Mouse (Mus musculus) forebrain, postnatal 0 days (tissue): ENCODE data around the gene Sphk2. TPM values are rescaled to one million over a fixed set of nuclear protein-coding genes. Genes with fewer than 3 reads are reported as not detected.

Experiments used
- ATAC-seq: fragments of 200-750 bp; cut with Nextera tagmentation; 2 replicates; pipeline ENCODE4 v1.8.0; 2017; ENCODE audit warnings: mild to moderate bottlenecking, moderate library complexity
- DNase-seq: peaks from one replicate; pipeline ENCODE4 v3.0.0-alpha.2; 2015
- H3K27ac ChIP-seq: fragments of 300-500 bp; sonication (generic); 2 replicates; pipeline ENCODE4 v1.5.1; 2014; ENCODE audit warnings: low read depth, mild to moderate bottlenecking, antibody characterized with exemption, low read length, moderate library complexity, mixed read lengths
- H3K27me3 ChIP-seq: fragments of 300-500 bp; sonication (generic); 2 replicates; pipeline ENCODE4 v1.6.1; 2014; ENCODE audit warnings: mild to moderate bottlenecking, low read length, mixed read lengths; ENCODE audit not compliant: insufficient read depth
- H3K36me3 ChIP-seq: fragments of 300-500 bp; sonication (generic); 2 replicates; pipeline ENCODE4 v1.6.1; 2014; ENCODE audit warnings: mild to moderate bottlenecking, moderate library complexity; ENCODE audit not compliant: insufficient read depth
- H3K4me1 ChIP-seq: fragments of 300-500 bp; sonication (generic); 2 replicates; pipeline ENCODE4 v1.6.1; 2014; ENCODE audit warnings: antibody characterized with exemption; ENCODE audit not compliant: insufficient read depth
- H3K4me2 ChIP-seq: fragments of 300-500 bp; sonication (generic); 2 replicates; pipeline ENCODE4 v1.6.1; 2014; ENCODE audit warnings: low read depth, mild to moderate bottlenecking, moderate library complexity
- H3K4me3 ChIP-seq: fragments of 300-500 bp; sonication (generic); 2 replicates; pipeline ENCODE4 v1.5.1; 2014; ENCODE audit warnings: low read depth, low read length, mixed read lengths
- H3K9ac ChIP-seq: fragments of 300-500 bp; sonication (generic); 2 replicates; pipeline ENCODE4 v1.6.1; 2014; ENCODE audit warnings: mild to moderate bottlenecking
- H3K9me3 ChIP-seq: fragments of 300-500 bp; sonication (generic); 2 replicates; pipeline ENCODE4 v1.6.1; 2016; ENCODE audit warnings: low read length
- CTCF ChIP-seq: sonication (generic); IDR thresholded peaks from 2 replicates; pipeline ENCODE4 v1.5.1; 2016; ENCODE audit warnings: antibody characterized with exemption, control low read depth, low read depth
- WGBS: fragments of 180-500 bp; shearing (Covaris S2); extraction: QIAGEN DNeasy Blood & Tissue Kit; methylation state at CpG from one replicate; pipeline ENCODE4 v1.1.7; 2014; 5-methylcytosine and 5-hydroxymethylcytosine counted together
- polyA plus RNA-seq: library from polyadenylated mRNA; unstranded; fragments of >200 nt; fragmentation: Nextera tagmentation; extraction: Ambion mirVana; gene quantifications from 2 replicates; pipeline ENCODE4 v1.2.1, GENCODE M21; 2015
- total RNA-seq: library from RNA; depleted of rRNA; stranded (reverse); fragments of >200 nt; gene quantifications from 2 replicates; pipeline ENCODE4 v1.2.3, GENCODE M21; 2014

Gene Sphk2
- total and polyA plus RNA-seq, 2 experiments from 2014 or later: 18.7 to 19.6 TPM

GRCm38 (mm10) chr7:45697894-45698293 lies 19.9 kb downstream of the Sphk2 start:
- WGBS: 87% methylated on average over 6 of the region's 7 CpGs

GRCm38 (mm10) chr7:45695098-45695497 lies 22.7 kb downstream of the Sphk2 start:
- no peak overlapping the region for H3K27ac ChIP-seq
- no peaks in the 10 kb centered on the region for H3K27me3 ChIP-seq
- no peaks in the 10 kb centered on the region for H3K9me3 ChIP-seq
- no peak overlapping the region for H3K4me2 ChIP-seq
- H3K9ac ChIP-seq: no peak overlapping the region
- H3K36me3 ChIP-seq: no peaks in the 10 kb centered on the region
- 42% methylated on average over 6 of the region's 6 CpGs for WGBS
- no peak overlapping the region for H3K4me3 ChIP-seq
- no peak for TF ChIP-seq CTCF
- DNase-seq: no peak
- peaks cover 8% of the 10 kb centered on the region; the same call in 1 of the 2 replicates for H3K4me1 ChIP-seq
- no peak for ATAC-seq

More at GRCm38 (mm10) chr7:45697894-45698293, 19.9 kb downstream of the Sphk2 start:
- Histone ChIP-seq H3K4me1 (peaks cover 18% of the 10 kb centered on the region), H3K4me3 (no peak overlapping the region), H3K36me3 (no peaks in the 10 kb centered on the region), H3K27me3 (no peaks in the 10 kb centered on the region), H3K9ac (no peak overlapping the region), H3K4me2 (no peak overlapping the region), H3K27ac (no peak overlapping the region), H3K9me3 (no peaks in the 10 kb centered on the region)
- ATAC-seq: no peak
- DNase-seq: no peak
- no peak for TF ChIP-seq CTCF

GRCm38 (mm10) chr7:45693921-45694591 lies 23.7 kb downstream of the Sphk2 start, which contains the start of gene Sec1:
TSS of gene Sec1 (minus strand) at chr7:45694402.
- no peaks in the 10 kb centered on the region for H3K9me3 ChIP-seq
- no peak within 1 kb of the TSS for H3K4me3 ChIP-seq
- no peak for TF ChIP-seq CTCF
- H3K27me3 ChIP-seq: no peaks in the 10 kb centered on the region
- H3K27ac ChIP-seq: no peak within 1 kb of the TSS
- H3K4me1 ChIP-seq: peaks cover 8% of the 10 kb centered on the region; the same call in 1 of the 2 replicates
- 92% methylated on average over 50 of the region's 50 CpGs for WGBS
- DNase-seq (no peak), ATAC-seq (no peak)
- H3K36me3 ChIP-seq: no peaks in the 10 kb centered on the region
- H3K4me2 ChIP-seq: no peak within 1 kb of the TSS
- H3K9ac ChIP-seq: no peak within 1 kb of the TSS

GRCm38 (mm10) chr7:45692364-45692763 lies 25.4 kb downstream of the Sphk2 start:
- Histone ChIP-seq H3K9ac (no peak overlapping the region), H3K27me3 (no peaks in the 10 kb centered on the region), H3K4me2 (no peak overlapping the region), H3K36me3 (no peaks in the 10 kb centered on the region), H3K4me1 (no peaks in the 10 kb centered on the region), H3K9me3 (no peaks in the 10 kb centered on the region), H3K4me3 (no peak overlapping the region), H3K27ac (no peak overlapping the region)
- 85% methylated on average over 2 of the region's 2 CpGs for WGBS
- DNase-seq (no peak), ATAC-seq (no peak)
- no peak for TF ChIP-seq CTCF

GRCm38 (mm10) chr7:45689800-45690199 lies 28.0 kb downstream of the Sphk2 start:
- Histone ChIP-seq H3K9ac (no peak overlapping the region), H3K4me3 (no peak overlapping the region), H3K4me1 (no peaks in the 10 kb centered on the region), H3K27me3 (no peaks in the 10 kb centered on the region), H3K9me3 (no peaks in the 10 kb centered on the region), H3K4me2 (no peak overlapping the region), H3K36me3 (no peaks in the 10 kb centered on the region), H3K27ac (no peak overlapping the region)
- 80% methylated on average over 11 of the region's 11 CpGs for WGBS
- DNase-seq (no peak), ATAC-seq (no peak)
- TF ChIP-seq CTCF: no peak

- Histone ChIP-seq H3K27me3 (no peaks in the 10 kb centered on the region), H3K36me3 (no peaks in the 10 kb centered on the region), H3K4me2 (no peak overlapping the region), H3K9me3 (no peaks in the 10 kb centered on the region), H3K4me3 (no peak overlapping the region), H3K4me1 (no peaks in the 10 kb centered on the region), H3K27ac (no peak overlapping the region), H3K9ac (no peak overlapping the region)
- DNase-seq (no peak), ATAC-seq (no peak)
- WGBS: 71% methylated on average over 6 of the region's 6 CpGs
- no peak for TF ChIP-seq CTCF
Observed at GRCm38 (mm10) chr7:45689099-45689498, 28.7 kb downstream of the Sphk2 start.

- Histone ChIP-seq H3K4me3 (no peak overlapping the region), H3K9ac (no peak overlapping the region), H3K9me3 (no peaks in the 10 kb centered on the region), H3K4me1 (no peaks in the 10 kb centered on the region), H3K27me3 (no peaks in the 10 kb centered on the region), H3K36me3 (no peaks in the 10 kb centered on the region; the same call in 1 of the 2 replicates), H3K4me2 (no peak overlapping the region), H3K27ac (no peak overlapping the region)
- no peak for TF ChIP-seq CTCF
- ATAC-seq (no peak), DNase-seq (no peak)
- WGBS: 77% methylated on average over 3 of the region's 3 CpGs
Observed at GRCm38 (mm10) chr7:45686841-45687240, 31.0 kb downstream of the Sphk2 start.
